Mouse (Mus musculus) heart, embryonic 15.5 days (tissue): ENCODE data around the gene Galt. TPM values are rescaled to one million over a fixed set of nuclear protein-coding genes. Genes with fewer than 3 reads are reported as not detected.

ENCODE experiments used
- ATAC-seq: fragments of 200-750 bp; cut with Nextera tagmentation; replicated peaks from 2 replicates; pipeline ENCODE4 v1.8.0; 2017; ENCODE audit warnings: low read depth, moderate TSS enrichment; ENCODE audit not compliant: insufficient number of reproducible peaks, insufficient read depth, low FRiP score
- H3K27ac ChIP-seq: fragments of 300-500 bp; sonication (generic); 2 replicates; pipeline ENCODE4 v1.5.1; 2015; ENCODE audit warnings: mild to moderate bottlenecking, inconsistent platforms
- H3K27me3 ChIP-seq: fragments of 300-500 bp; sonication (generic); 2 replicates; pipeline ENCODE4 v1.6.1; 2015; ENCODE audit warnings: inconsistent platforms
- H3K36me3 ChIP-seq: fragments of 300-500 bp; sonication (generic); 2 replicates; pipeline ENCODE4 v1.6.1; 2015; ENCODE audit warnings: mild to moderate bottlenecking, inconsistent platforms
- H3K4me1 ChIP-seq: fragments of 300-500 bp; sonication (generic); replicated peaks from 2 replicates; pipeline ENCODE4 v1.6.1; 2015; ENCODE audit warnings: inconsistent platforms
- H3K4me2 ChIP-seq: fragments of 300-500 bp; sonication (generic); 2 replicates; pipeline ENCODE4 v1.6.1; 2015; ENCODE audit warnings: inconsistent platforms, mild to moderate bottlenecking, moderate library complexity
- H3K4me3 ChIP-seq: fragments of 300-500 bp; sonication (generic); 2 replicates; pipeline ENCODE4 v1.5.1; 2015; ENCODE audit warnings: mild to moderate bottlenecking, inconsistent platforms
- H3K9ac ChIP-seq: fragments of 300-500 bp; sonication (generic); 2 replicates; pipeline ENCODE4 v1.6.1; 2015; ENCODE audit warnings: mild to moderate bottlenecking, inconsistent platforms
- H3K9me3 ChIP-seq: fragments of 300-500 bp; sonication (generic); replicated peaks from 2 replicates; pipeline ENCODE4 v1.6.1; 2016; ENCODE audit warnings: inconsistent platforms
- WGBS: fragments of 180-500 bp; shearing (Covaris S2); methylation state at CpG from one replicate; pipeline ENCODE4 v1.1.7; 2015; ENCODE audit warnings: mixed read lengths; 5-methylcytosine and 5-hydroxymethylcytosine counted together
- polyA plus RNA-seq: library from polyadenylated mRNA; unstranded; fragments of >200 nt; fragmentation: Nextera tagmentation; extraction: Ambion mirVana; gene quantifications from 2 replicates; pipeline ENCODE4 v1.2.1, GENCODE M21; 2015

Gene Galt
- polyA plus RNA-seq, result 54.8 and 59.2 TPM in 2 replicates

DNA sequence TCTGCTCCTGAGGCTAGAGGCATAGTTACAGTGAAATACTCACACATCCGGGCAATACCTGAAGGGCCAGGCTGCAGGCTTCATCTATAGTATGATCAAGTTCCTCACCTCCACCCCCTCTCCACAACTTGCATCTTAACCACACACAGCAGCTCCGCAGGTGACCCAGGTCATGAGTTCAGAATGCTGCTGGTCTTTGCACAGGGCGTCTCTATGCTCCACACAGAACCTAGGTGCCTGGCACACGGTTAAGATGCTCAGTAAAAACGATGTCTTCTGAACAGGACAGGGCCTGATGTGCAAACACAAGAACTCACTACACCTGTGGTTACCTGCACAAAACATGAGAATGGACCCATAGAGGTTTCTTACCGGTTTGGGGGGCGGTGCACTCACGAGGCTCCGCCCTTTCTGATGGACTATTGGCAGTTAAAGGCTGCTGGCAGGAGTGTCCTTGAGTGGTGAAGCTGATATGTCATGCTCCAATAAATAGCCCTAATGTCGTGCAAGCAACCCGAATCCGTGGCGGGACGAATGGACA lies at the start of gene Galt:
Galt (plus strand) TSS at position 432 of the 541 bp plus-strand sequence.
- H3K4me3 ChIP-seq, result peak within 1 kb of the TSS; percentile 78
- peak; percentile 25; the same call in 1 of the 2 replicates for ATAC-seq
- peak within 1 kb of the TSS; percentile 95 for H3K27ac ChIP-seq
- H3K4me1 ChIP-seq, result peaks cover 32% of the 10 kb centered on the region
- WGBS, result 11% methylated on average over 14 of the region's 14 CpGs
- peak within 1 kb of the TSS; percentile 81 for H3K9ac ChIP-seq
- H3K4me2 ChIP-seq, result peak within 1 kb of the TSS; percentile 82
- peaks cover 9% of the 10 kb centered on the region; the same call in 1 of the 2 replicates for H3K36me3 ChIP-seq
- no peaks in the 10 kb centered on the region for H3K27me3 ChIP-seq
- H3K9me3 ChIP-seq, result no peaks in the 10 kb centered on the region

DNA sequence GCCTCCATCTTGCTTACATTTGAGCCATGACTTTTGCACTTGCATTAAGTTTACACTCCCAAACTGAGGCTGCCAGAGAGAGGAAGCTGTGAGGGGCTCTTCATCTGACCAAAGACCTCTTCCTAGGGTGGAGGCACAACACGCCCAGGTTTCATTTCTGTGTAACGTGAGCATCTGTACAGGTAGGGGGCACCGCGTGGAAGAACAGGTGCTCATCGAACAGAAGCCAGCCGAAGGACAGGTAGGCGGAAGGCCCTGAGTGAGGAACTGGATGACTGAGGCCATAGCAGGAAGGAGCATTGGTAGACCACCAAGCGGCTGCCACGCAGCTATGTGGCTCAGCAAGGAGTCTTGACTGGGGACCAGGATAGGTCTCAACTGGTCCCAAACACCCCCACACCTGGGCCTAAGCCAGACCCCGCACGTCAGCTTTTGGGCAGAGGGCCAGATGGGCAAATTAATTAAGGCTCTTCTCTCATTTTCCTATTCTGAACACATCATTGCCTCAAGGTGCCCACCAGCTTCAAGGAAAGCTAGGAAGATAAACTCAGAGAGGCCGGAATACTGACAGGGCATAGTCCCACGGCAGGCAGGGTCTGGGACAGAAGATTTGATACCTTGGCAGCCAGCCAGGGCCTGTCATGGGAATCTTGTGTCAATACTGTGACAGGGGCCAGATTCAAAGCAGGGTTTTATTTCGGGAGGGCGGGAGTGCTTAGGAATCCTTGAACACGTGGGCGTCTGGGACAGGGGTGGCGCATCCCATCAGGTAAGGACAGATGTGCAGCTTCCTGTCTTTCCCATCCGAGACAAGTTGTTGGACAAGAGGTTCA lies 48.9 kb upstream of the Galt start:
- Histone ChIP-seq H3K9ac (no peak overlapping the region), H3K9me3 (no peaks in the 10 kb centered on the region), H3K36me3 (no peaks in the 10 kb centered on the region), H3K27me3 (peaks cover 29% of the 10 kb centered on the region), H3K27ac (no peak overlapping the region), H3K4me2 (0 out of 2 replicates have a peak overlapping the region, but pooled peaks have one; percentile 15), H3K4me3 (no peak overlapping the region), H3K4me1 (peaks cover 14% of the 10 kb centered on the region)
- 51% methylated on average over 19 of the region's 19 CpGs for WGBS
- no peak for ATAC-seq

DNA sequence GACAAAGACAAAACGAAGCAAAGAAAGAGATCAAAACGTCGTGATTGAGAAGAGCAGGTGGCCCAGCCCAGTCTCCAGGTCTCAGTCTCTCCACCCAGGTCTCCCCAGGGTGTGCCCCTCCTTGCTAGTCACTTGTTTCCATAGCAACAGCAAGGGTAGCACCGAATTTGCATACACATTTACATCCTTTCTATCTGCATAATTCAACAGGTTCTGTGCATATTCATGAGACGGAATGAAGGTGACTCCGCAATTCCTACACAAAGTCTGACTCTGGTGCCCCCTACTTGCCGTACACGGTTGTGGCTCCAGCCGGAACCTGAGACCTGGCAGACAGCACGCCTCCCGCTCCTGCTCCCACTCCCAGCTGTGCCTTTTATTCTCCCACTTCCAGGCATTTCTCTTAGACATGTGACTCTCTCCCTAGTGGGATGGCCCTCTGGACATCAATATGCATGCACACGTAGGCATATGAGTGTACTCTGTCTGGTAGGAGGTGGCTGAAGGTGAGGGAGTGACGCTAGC lies 48.0 kb upstream of the Galt start:
- no peak overlapping the region for H3K9ac ChIP-seq
- H3K4me3 ChIP-seq, result no peak overlapping the region
- WGBS, result 3% methylated on average over 13 of the region's 13 CpGs
- peaks cover 29% of the 10 kb centered on the region for H3K27me3 ChIP-seq
- H3K4me1 ChIP-seq, result peaks cover 20% of the 10 kb centered on the region
- no peak overlapping the region for H3K27ac ChIP-seq
- peak overlapping the region; percentile 15; the same call in 1 of the 2 replicates for H3K4me2 ChIP-seq
- peak; percentile 53 for ATAC-seq
- H3K36me3 ChIP-seq, result peaks cover 5% of the 10 kb centered on the region; the same call in 1 of the 2 replicates
- no peaks in the 10 kb centered on the region for H3K9me3 ChIP-seq

DNA sequence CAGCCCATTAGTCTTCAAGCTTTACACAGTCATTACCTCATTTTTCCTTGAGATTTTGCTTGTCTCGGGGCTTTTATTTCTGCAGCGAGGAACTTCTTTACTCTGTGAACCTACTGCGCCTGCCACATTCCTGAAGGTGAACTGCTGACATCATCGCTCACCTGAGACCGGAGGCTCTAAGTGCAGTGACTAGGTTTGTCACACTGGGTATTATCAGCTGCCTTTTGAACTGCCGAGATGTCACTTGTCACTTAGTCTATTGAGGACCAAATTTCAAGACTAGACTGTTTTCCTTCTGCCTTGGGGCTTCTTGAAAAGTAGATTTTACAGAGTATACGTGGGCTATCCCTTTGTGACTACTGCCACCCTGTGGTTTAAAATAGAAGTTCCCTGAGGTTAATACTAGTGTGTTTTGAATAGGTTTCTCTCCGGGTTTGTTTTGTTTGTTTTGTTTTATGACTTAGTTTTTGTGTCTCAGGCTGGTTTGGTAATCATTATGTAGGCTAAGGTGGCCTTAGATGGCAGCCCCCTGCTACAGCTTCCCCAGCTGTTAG lies 46.8 kb upstream of the Galt start:
- WGBS, result 38% methylated on average over 8 of the region's 8 CpGs
- no peak for ATAC-seq
- no peaks in the 10 kb centered on the region for H3K9me3 ChIP-seq
- peaks cover 6% of the 10 kb centered on the region; the same call in 1 of the 2 replicates for H3K36me3 ChIP-seq
- H3K9ac ChIP-seq, result no peak overlapping the region
- peaks cover 29% of the 10 kb centered on the region for H3K27me3 ChIP-seq
- H3K4me3 ChIP-seq, result no peak overlapping the region
- H3K4me1 ChIP-seq, result peaks cover 29% of the 10 kb centered on the region
- no peak overlapping the region for H3K4me2 ChIP-seq
- no peak overlapping the region for H3K27ac ChIP-seq

DNA sequence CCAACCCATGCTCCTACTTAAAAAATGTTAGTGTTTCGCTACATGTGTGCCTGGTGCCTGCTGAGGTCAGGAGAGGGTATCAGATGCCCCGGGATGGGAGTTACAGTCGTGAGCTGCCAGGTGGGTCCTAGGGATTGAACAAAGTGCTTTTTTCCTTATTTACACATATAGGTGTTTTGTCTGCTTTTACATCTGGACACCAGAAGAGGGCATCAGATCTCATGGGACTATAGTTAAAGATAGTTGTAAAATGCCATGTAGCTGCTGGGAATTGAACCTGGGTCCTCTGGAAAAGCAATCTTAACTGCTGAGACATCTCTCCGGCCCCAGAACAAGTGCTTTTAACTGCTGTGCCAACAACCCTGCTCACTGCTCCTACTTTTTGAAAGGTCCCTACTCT lies 44.8 kb upstream of the Galt start:
- H3K4me1 ChIP-seq, result peaks cover 34% of the 10 kb centered on the region
- H3K9ac ChIP-seq, result no peak overlapping the region
- H3K27me3 ChIP-seq, result peaks cover 17% of the 10 kb centered on the region
- H3K36me3 ChIP-seq, result peaks cover 6% of the 10 kb centered on the region; the same call in 1 of the 2 replicates
- no peak for ATAC-seq
- no peak overlapping the region for H3K4me3 ChIP-seq
- no peak overlapping the region for H3K4me2 ChIP-seq
- H3K9me3 ChIP-seq, result no peaks in the 10 kb centered on the region
- H3K27ac ChIP-seq, result no peak overlapping the region
- 56% methylated on average over 4 of the region's 4 CpGs for WGBS

DNA sequence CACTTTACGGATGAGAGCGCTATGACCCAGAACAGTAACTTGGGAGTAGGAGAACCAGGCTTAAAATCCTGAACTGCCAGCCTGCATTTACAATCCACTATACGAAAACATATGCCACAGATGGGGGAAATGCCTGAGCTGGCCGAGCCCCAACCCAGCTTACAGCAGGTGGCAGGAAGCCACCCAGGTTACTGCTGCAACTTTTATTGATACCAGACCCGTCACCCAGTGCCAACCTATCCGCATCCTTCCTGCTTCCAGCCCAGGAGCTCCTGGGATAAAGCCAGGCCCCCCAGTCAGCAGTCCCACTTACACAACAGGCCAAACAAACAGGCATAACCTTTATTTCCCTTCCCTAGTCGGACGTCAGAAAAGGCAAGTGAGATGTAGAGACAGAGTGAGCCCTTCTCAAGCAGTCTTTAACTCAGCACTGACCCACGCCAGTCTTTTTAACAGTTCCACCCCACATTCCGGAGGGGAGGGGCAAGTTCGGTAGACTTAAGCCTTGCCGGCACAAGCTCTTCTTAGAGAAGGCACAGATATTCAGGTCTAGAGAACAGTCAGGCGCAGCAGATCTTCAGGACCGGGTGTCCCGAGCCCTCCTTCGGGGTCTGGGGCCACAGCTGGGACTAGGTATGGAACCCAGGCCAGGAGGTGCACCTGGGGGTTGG lies 43.2 kb upstream of the Galt start:
- ATAC-seq, result no peak
- Histone ChIP-seq H3K9me3 (no peaks in the 10 kb centered on the region), H3K36me3 (peaks cover 6% of the 10 kb centered on the region; the same call in 1 of the 2 replicates), H3K27ac (no peak overlapping the region), H3K27me3 (peaks cover 6% of the 10 kb centered on the region), H3K4me1 (peaks cover 24% of the 10 kb centered on the region), H3K4me2 (peak overlapping the region; percentile 84), H3K9ac (peak overlapping the region; percentile 81; the same call in 1 of the 2 replicates), H3K4me3 (peak overlapping the region; percentile 77)
- WGBS, result 73% methylated on average over 16 of the region's 16 CpGs

DNA sequence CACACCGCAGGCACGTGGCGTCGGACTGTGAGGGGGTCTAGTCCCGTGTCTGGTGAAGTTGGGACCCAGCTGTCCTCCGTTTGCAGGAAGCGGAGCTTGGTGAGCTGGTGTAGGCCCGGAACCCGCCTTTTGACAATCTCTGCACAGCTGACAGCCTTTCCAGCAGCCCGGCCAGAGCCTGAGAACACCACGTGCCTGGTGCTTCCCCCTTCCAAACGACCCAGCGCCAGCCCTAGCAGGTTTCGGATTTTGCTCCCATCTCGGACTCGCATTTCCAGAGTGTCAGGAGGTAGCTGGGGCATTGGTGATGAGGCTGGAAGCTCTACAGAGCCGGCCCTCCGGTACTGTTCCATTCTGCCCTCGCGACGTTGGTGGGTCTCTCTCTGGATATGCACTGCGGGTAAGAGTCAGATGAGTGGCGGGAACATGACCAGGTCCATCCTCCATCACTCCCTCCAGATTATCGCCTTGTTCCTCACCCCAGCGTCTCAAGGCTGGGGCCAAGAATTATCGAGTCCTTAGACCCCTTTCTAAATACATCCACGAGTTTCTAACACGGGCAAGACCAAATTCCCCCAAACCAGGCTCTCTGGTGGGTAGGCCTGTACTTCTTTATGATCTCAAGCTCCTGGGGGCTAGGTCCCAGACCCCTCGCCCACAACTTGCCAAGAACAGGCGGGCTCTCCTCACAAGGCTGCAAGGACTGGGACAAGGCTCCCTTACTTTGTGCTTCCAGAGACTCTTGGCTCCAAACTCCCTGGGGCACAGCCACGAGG lies 42.4 kb upstream of the Galt start:
- H3K36me3 ChIP-seq, result peaks cover 10% of the 10 kb centered on the region; the same call in 1 of the 2 replicates
- H3K27ac ChIP-seq, result peak overlapping the region; percentile 61
- H3K27me3 ChIP-seq, result peaks cover 3% of the 10 kb centered on the region
- no peak for ATAC-seq
- H3K9me3 ChIP-seq, result no peaks in the 10 kb centered on the region
- H3K9ac ChIP-seq, result peak overlapping the region; percentile 81
- peak overlapping the region; percentile 77 for H3K4me3 ChIP-seq
- H3K4me2 ChIP-seq, result peak overlapping the region; percentile 84
- peaks cover 20% of the 10 kb centered on the region for H3K4me1 ChIP-seq
- WGBS, result 37% methylated on average over 31 of the region's 31 CpGs

DNA sequence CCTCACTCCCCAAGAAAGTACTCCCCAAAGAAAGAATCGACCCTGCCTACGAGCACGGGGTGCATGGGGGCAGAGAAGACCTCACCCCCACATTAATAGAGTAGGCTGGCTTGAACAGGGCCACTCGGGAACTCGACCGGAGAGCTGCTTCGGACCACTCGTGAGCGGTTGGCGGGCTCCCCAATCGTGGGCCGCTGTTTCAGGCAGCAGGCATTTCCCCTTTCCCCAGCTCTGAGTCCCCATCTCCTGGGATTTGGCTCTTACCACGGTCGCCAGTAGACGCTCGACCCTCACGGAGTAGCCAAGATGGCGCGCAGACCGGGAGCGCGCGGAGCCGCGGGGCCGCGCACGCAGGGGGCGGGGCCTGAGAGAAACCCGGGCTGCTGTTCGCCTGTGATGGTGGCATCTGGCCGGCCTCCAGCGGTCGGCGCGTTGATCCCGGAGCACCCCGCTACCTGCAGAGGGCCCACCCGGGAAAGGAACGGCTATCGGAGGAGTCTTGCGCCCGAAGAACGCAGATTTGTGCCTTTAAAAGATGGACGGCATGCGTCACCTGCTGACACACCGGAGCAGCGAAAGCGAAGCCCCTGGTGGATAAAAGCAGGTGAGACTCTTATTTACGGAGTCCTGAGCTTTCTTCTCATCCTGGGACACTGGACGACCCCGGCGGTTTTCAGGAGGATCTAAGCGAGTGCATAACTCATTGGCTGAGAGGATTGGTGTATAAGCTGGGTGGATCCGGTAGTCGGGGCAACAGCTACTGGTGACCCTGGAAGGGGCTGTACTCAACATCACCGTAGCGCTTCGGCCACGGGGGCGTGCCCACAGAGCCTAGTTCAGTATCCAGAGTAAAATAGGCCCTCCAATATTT lies 41.6 kb upstream of the Galt start, which contains the start of gene Rpp25l:
Rpp25l (minus strand) TSS at position 338 of the 871 bp plus-strand sequence.
- peak within 1 kb of the TSS; percentile 81 for H3K9ac ChIP-seq
- H3K9me3 ChIP-seq, result no peaks in the 10 kb centered on the region
- peaks cover 20% of the 10 kb centered on the region for H3K4me1 ChIP-seq
- WGBS, result under 1% methylated on average over 61 of the region's 61 CpGs
- H3K4me3 ChIP-seq, result peak within 1 kb of the TSS; percentile 77
- peak within 1 kb of the TSS; percentile 84 for H3K4me2 ChIP-seq
- H3K27ac ChIP-seq, result peak within 1 kb of the TSS; percentile 61
- no peaks in the 10 kb centered on the region for H3K27me3 ChIP-seq
- peaks cover 18% of the 10 kb centered on the region; the same call in 1 of the 2 replicates for H3K36me3 ChIP-seq
- ATAC-seq, result peak; percentile 60; the same call in 1 of the 2 replicates

DNA sequence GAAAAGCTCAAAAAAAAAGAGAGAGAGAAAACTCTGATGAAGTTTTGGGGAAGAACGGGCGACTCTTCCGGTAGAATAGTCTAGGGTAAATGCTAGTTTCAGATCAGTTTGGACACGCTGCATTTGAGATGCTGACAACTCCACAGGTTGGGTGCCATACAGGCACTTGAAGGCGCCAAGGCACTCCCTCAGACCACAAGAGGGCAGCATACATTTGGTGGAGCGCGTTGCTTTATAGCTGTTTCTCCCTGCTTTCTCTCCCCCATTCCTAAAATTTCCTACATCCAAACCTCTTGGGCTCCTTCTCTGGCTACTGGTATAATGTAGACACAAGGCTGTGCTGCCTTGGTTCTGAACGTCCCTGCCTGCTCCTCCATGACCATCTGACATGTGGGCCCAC lies 40.8 kb upstream of the Galt start:
- no peak overlapping the region for H3K9ac ChIP-seq
- WGBS, result 17% methylated on average over 8 of the region's 8 CpGs
- H3K36me3 ChIP-seq, result peaks cover 23% of the 10 kb centered on the region; the same call in 1 of the 2 replicates
- H3K4me2 ChIP-seq, result peak overlapping the region; percentile 84
- H3K27ac ChIP-seq, result no peak overlapping the region
- peak overlapping the region; percentile 77 for H3K4me3 ChIP-seq
- 0 out of 2 replicates have a peak, but pooled peaks have one; percentile 25 for ATAC-seq
- H3K27me3 ChIP-seq, result no peaks in the 10 kb centered on the region
- H3K4me1 ChIP-seq, result peaks cover 20% of the 10 kb centered on the region
- no peaks in the 10 kb centered on the region for H3K9me3 ChIP-seq
